In the genomic region with DNA sequence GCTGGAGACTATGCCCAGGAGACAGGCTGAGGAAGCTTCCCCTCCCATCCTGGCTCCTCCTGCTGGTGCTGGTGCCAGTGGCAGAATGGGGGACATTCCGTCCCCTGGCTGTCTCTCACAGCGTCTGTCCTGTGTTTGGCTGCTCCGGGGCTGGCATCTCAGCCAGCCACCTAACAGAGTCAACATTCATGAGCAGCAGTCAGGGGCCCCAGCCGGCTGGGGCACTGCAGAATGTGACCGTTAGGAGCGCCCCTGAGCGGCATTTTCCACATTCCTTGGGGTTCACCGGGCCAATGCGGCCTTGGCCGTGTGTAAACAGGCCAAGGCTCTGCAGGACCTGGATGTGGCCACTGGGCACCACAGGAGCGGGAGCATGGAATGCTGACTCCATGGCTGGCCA, we compare ENCODE assay signal across 8 mouse cellular contexts. TPM values are rescaled to one million over a fixed set of nuclear protein-coding genes. Genes with fewer than 3 reads are reported as not detected.
DNase-seq lines count a peak whose midpoint lies in the region; ATAC-seq and TF ChIP-seq lines count a peak whose summit lies in the region.

No protein-coding gene starts in this region.

- H3K9me3 ChIP-seq in liver, embryonic 11.5 days (ENCODE audit: control insufficient read depth, low read length) = no peaks in the 10 kb centered on the region
- H3K9me3 ChIP-seq in lung, postnatal 0 days (ENCODE audit: low read length) = no peaks in the 10 kb centered on the region

- peaks cover 51% of the 10 kb centered on the region for H3K27me3 ChIP-seq in liver, embryonic 11.5 days (replicated peaks; ENCODE audit: control insufficient read depth, insufficient read depth, low read length)
- no peaks in the 10 kb centered on the region; the same call in 1 of the 2 replicates for H3K27me3 ChIP-seq in kidney, adult 2 months (replicated peaks; ENCODE audit: control insufficient read depth, insufficient read depth, low read length)
- H3K27me3 ChIP-seq in lung, postnatal 0 days (replicated peaks; ENCODE audit: insufficient read depth, low read length) = no peaks in the 10 kb centered on the region

- TF ChIP-seq POLR2A in kidney, adult 2 months (IDR thresholded peaks at IDR 0.05; ENCODE audit: low read depth, low read length) = no peak

- peak; percentile 34; the same call in 1 of the 2 replicates for TF ChIP-seq CTCF in kidney, adult 2 months (conservative IDR thresholded peaks at IDR 0.05; ENCODE audit: insufficient read depth, insufficient read length, low read depth, low read length)
- peak; percentile 68 for TF ChIP-seq CTCF in lung, postnatal 0 days (IDR thresholded peaks at IDR 0.05)

- no peaks in the 10 kb centered on the region for H3K36me3 ChIP-seq in liver, embryonic 11.5 days (ENCODE audit: control insufficient read depth, insufficient read depth, low read length)
- H3K36me3 ChIP-seq in kidney, adult 2 months (ENCODE audit: control insufficient read depth, insufficient read depth, low read length) = no peaks in the 10 kb centered on the region
- H3K36me3 ChIP-seq in lung, postnatal 0 days (ENCODE audit: insufficient read depth, low read length) = no peaks in the 10 kb centered on the region

- DNase-seq in liver = peak; percentile 19
- DNase-seq in liver, embryonic 11.5 days (ENCODE audit: low spot score) = no peak
- peak; percentile 55 to 66 for DNase-seq in adrenal gland, postnatal 36 days
- peak; percentile 65 to 71 for DNase-seq in gastrocnemius, adult 8-10 months (ENCODE audit: low spot score in 2 of 2)
- peak; percentile 46 for DNase-seq in kidney, adult 2 months
- DNase-seq in lung, postnatal 0 days (ENCODE audit: low spot score) = peak; percentile 65
- DNase-seq in frontal cortex, postnatal 14 days (ENCODE audit: low spot score in 2 of 2) = no peak

- peak; percentile 34; the same call in 1 of the 2 replicates for TF ChIP-seq EP300 in lung, postnatal 0 days (IDR thresholded peaks at IDR 0.05)

- no peak overlapping the region for H3K9ac ChIP-seq in liver, embryonic 11.5 days (ENCODE audit: low read depth, low read length)
- no peak overlapping the region for H3K9ac ChIP-seq in lung, postnatal 0 days (replicated peaks; ENCODE audit: low read depth)

- peaks cover 2% of the 10 kb centered on the region; the same call in 1 of the 2 replicates for H3K4me1 ChIP-seq in liver, embryonic 11.5 days (replicated peaks; ENCODE audit: control insufficient read depth, insufficient read depth, low read length)
- no peaks in the 10 kb centered on the region for H3K4me1 ChIP-seq in kidney, adult 2 months (ENCODE audit: control insufficient read depth, insufficient read depth, low read length)
- H3K4me1 ChIP-seq in lung, postnatal 0 days (ENCODE audit: insufficient read depth, low read depth, low read length) = no peaks in the 10 kb centered on the region

- no peak for ATAC-seq in liver, embryonic 11.5 days (replicated peaks; ENCODE audit: low FRiP score)
- ATAC-seq in lung, postnatal 0 days = peak; percentile 87
- no peak for ATAC-seq in megakaryocyte-erythroid progenitor cell, adult 5-6 weeks (replicated peaks; ENCODE audit: low FRiP score, low TSS enrichment, poor library complexity, severe bottlenecking)

- WGBS in liver, embryonic 11.5 days = 39% methylated on average over 11 of the region's 11 CpGs
- WGBS in kidney, adult 2 months = 37% methylated on average over 11 of the region's 11 CpGs
- WGBS in lung, postnatal 0 days = 17% methylated on average over 11 of the region's 11 CpGs

- no peak overlapping the region for H3K4me2 ChIP-seq in liver, embryonic 11.5 days
- no peak overlapping the region for H3K4me2 ChIP-seq in lung, postnatal 0 days (replicated peaks; ENCODE audit: low read depth, low read length)

- H3K4me3 ChIP-seq in liver, embryonic 11.5 days (ENCODE audit: low read depth, low read length) = no peak overlapping the region
- no peak overlapping the region for H3K4me3 ChIP-seq in kidney, adult 2 months (ENCODE audit: insufficient read depth, low read depth, low read length)
- no peak overlapping the region for H3K4me3 ChIP-seq in lung, postnatal 0 days (ENCODE audit: low read depth, low read length)

- no peak overlapping the region for H3K27ac ChIP-seq in liver, embryonic 11.5 days (ENCODE audit: low read depth, low read length)
- no peak overlapping the region for H3K27ac ChIP-seq in kidney, adult 2 months (ENCODE audit: insufficient read depth, low read depth, low read length)
- H3K27ac ChIP-seq in lung, postnatal 0 days (ENCODE audit: low read length) = 0 out of 2 replicates have a peak overlapping the region, but pooled peaks have one; percentile 32

RNA-seq across cellular contexts. Expression of a gene that starts 47.9 kb away (rescaled TPM):
- polyA plus RNA-seq in liver, embryonic 11.5 days (2014; fragmentation: Nextera tagmentation; extraction: Ambion mirVana) = 22.7 and 26.5 TPM in 2 replicates
- total RNA-seq in adrenal gland, postnatal 36 days (2021) = 10 to 100 TPM; 14.0 to 15.5 TPM
- total RNA-seq in gastrocnemius, adult 8-10 months (2022) = 1 to 10 TPM; 4.7 to 9.2 (median 6.3) TPM
- 9.7 and 11.8 TPM in 2 replicates for polyA plus RNA-seq in kidney, adult 2 months (2012; rRNA removed)
- polyA plus RNA-seq in lung, postnatal 0 days (2015; fragmentation: Nextera tagmentation; extraction: Ambion mirVana) = 1.5 and 1.7 TPM in 2 replicates
- 188 and 219 TPM in 2 replicates for total RNA-seq in megakaryocyte-erythroid progenitor cell, adult 5-6 weeks (2014; fragmentation: Nextera tagmentation)
- 43.8 and 102 TPM in 2 replicates for total RNA-seq in megakaryocyte-erythroid progenitor cell, adult 5-6 weeks (2017)

Comparison
In these comparisons a context has a peak if more than half of its experiments do, and no peak if none do; other contexts are left out.
1. DNase-seq: peak in liver (single experiment), adrenal gland, postnatal 36 days (2 of 2), gastrocnemius, adult 8-10 months (2 of 2), kidney, adult 2 months (single experiment) and lung, postnatal 0 days (single experiment); none in liver, embryonic 11.5 days (single experiment) and frontal cortex, postnatal 14 days (0 of 2).